Mouse (Mus musculus) mesoderm, embryonic 11.5 days (tissue): ENCODE results near the gene Shisa8.

Experiments
- DNase-seq: peaks from one replicate; pipeline ENCODE4 v3.0.0-alpha.2; 2012; ENCODE audit warnings: low read depth, low spot score

Gene Shisa8

GRCm38 (mm10) chr15:82172648-82173047 is 40.0 kb downstream of the Shisa8 start:
- no peak for DNase-seq

- DNase-seq: no peak
Measured at GRCm38 (mm10) chr15:82170437-82171377, 41.9 kb downstream of the Shisa8 start.

GRCm38 (mm10) chr15:82169671-82170070 is 42.9 kb downstream of the Shisa8 start:
- no peak for DNase-seq

GRCm38 (mm10) chr15:82167201-82168168 is 45.1 kb downstream of the Shisa8 start:
- no peak for DNase-seq

- DNase-seq: no peak
Measured at GRCm38 (mm10) chr15:82166240-82167100, 46.1 kb downstream of the Shisa8 start.

- peak; percentile 78 for DNase-seq
Measured at GRCm38 (mm10) chr15:82165332-82166239, 47.0 kb downstream of the Shisa8 start.

GRCm38 (mm10) chr15:82164496-82164895 is 48.1 kb downstream of the Shisa8 start:
- no peak for DNase-seq

GRCm38 (mm10) chr15:82164061-82164399 is 48.6 kb downstream of the Shisa8 start:
- DNase-seq: no peak

GRCm38 (mm10) chr15:82163356-82164060 is 49.1 kb downstream of the Shisa8 start:
- DNase-seq: no peak

- no peak for DNase-seq
Measured at GRCm38 (mm10) chr15:82161965-82162600, 50.5 kb downstream of the Shisa8 start.

- no peak for DNase-seq
Measured at GRCm38 (mm10) chr15:82160731-82161640, 51.6 kb downstream of the Shisa8 start.

GRCm38 (mm10) chr15:82159471-82159870 is 53.1 kb downstream of the Shisa8 start:
- DNase-seq: no peak

- peak; percentile 33 for DNase-seq
Measured at GRCm38 (mm10) chr15:82158243-82159035, 54.2 kb downstream of the Shisa8 start.

- no peak for DNase-seq
Measured at GRCm38 (mm10) chr15:82156902-82157301, 55.7 kb downstream of the Shisa8 start.

GRCm38 (mm10) chr15:82156298-82156697 is 56.3 kb downstream of the Shisa8 start:
- DNase-seq: no peak
